30 mouse cellular contexts compared by ENCODE assay signal in the genomic region with DNA sequence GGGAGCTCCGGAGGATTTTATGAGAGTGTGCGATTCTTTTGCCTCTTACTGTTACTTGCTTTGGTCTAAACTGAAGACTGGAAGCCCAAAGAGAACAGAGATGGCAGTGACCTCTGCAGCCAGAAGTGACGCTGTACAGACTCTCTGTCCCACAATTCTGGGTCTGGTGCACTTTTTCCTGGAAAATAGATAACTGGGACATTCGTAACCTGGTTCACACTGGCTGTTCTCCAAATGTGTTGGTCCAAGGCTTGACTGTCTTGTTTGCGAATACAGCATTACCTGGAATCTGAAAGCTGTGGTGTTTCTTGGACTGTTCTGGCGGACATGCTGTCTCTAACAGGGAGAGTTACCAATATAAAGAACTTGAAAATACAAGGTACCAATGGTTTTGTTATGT.
"Had no signal": no experiment of that assay in that cellular context is flagged by ENCODE, and none has a peak within 500 bp of the region (broad histone marks: within the 10 kb centered on the region; RNA-seq: fewer than 3 reads in every experiment).

No protein-coding gene starts in this region.

- H3K27ac ChIP-seq: limb, embryonic 10.5 days; limb, embryonic 12.5 days; limb, embryonic 13.5 days; limb, embryonic 15.5 days; liver, embryonic 13.5 days; liver, embryonic 14.5 days; liver, embryonic 15.5 days; lung, embryonic 15.5 days; macrophage; midbrain, embryonic 10.5 days; midbrain, embryonic 12.5 days; midbrain, embryonic 13.5 days; midbrain, embryonic 15.5 days; neural tube, embryonic 12.5 days had no signal

- H3K27me3 ChIP-seq: limb, embryonic 12.5 days; limb, embryonic 13.5 days; limb, embryonic 15.5 days; liver, embryonic 13.5 days; liver, embryonic 15.5 days; lung, embryonic 15.5 days; megakaryocyte, embryonic 14.5 days; midbrain, embryonic 12.5 days; midbrain, embryonic 13.5 days; midbrain, embryonic 15.5 days; neural tube, embryonic 12.5 days had no signal

- ATAC-seq: lung, postnatal 0 days; midbrain, embryonic 13.5 days; midbrain, embryonic 15.5 days; midbrain, embryonic 16.5 days had no signal

- H3K4me3 ChIP-seq: limb, embryonic 10.5 days; limb, embryonic 12.5 days; limb, embryonic 13.5 days; limb, embryonic 15.5 days; liver, embryonic 13.5 days; liver, embryonic 15.5 days; lung, embryonic 15.5 days; megakaryocyte, embryonic 14.5 days; midbrain, embryonic 10.5 days; midbrain, embryonic 12.5 days; midbrain, embryonic 13.5 days; midbrain, embryonic 15.5 days; myocyte; neural tube, embryonic 12.5 days had no signal

- H3K36me3 ChIP-seq: limb, embryonic 10.5 days; limb, embryonic 12.5 days; limb, embryonic 13.5 days; limb, embryonic 15.5 days; liver, embryonic 13.5 days; liver, embryonic 15.5 days; lung, embryonic 15.5 days; midbrain, embryonic 10.5 days; midbrain, embryonic 12.5 days; midbrain, embryonic 13.5 days; midbrain, embryonic 15.5 days; neural tube, embryonic 12.5 days had no signal

- H3K4me2 ChIP-seq: limb, embryonic 12.5 days; limb, embryonic 13.5 days; limb, embryonic 15.5 days; liver, embryonic 13.5 days; liver, embryonic 15.5 days; lung, embryonic 14.5 days; lung, embryonic 15.5 days; midbrain, embryonic 11.5 days; midbrain, embryonic 12.5 days; midbrain, embryonic 13.5 days; midbrain, embryonic 15.5 days; neural tube, embryonic 12.5 days had no signal

- DNase-seq: layer of hippocampus, postnatal 36 days; left cerebral cortex, postnatal 4 days; liver; liver, embryonic 13.5 days; lung, adult 18-20 months; lung, adult 2 months; lung, embryonic 14.5 days; lung, postnatal 10 days; lung, postnatal 14 days; lung, postnatal 36 days; lung, postnatal 4 days; midbrain, embryonic 14.5 days had no signal

- H3K9me3 ChIP-seq: limb, embryonic 10.5 days; limb, embryonic 12.5 days; limb, embryonic 13.5 days; limb, embryonic 15.5 days; liver, embryonic 13.5 days; liver, embryonic 15.5 days; lung, embryonic 15.5 days; midbrain, embryonic 10.5 days; midbrain, embryonic 12.5 days; midbrain, embryonic 13.5 days; midbrain, embryonic 15.5 days; neural tube, embryonic 12.5 days had no signal

- H3K9ac ChIP-seq: limb, embryonic 12.5 days; limb, embryonic 13.5 days; limb, embryonic 15.5 days; liver, embryonic 13.5 days; liver, embryonic 14.5 days; liver, embryonic 15.5 days; lung, embryonic 14.5 days; lung, embryonic 15.5 days; midbrain, embryonic 12.5 days; midbrain, embryonic 13.5 days; midbrain, embryonic 15.5 days; neural tube, embryonic 12.5 days had no signal

- H3K4me1 ChIP-seq: limb, embryonic 10.5 days; limb, embryonic 12.5 days; limb, embryonic 13.5 days; limb, embryonic 15.5 days; liver, embryonic 13.5 days; liver, embryonic 15.5 days; lung, embryonic 15.5 days; megakaryocyte, embryonic 14.5 days had no signal
